In genomic region chr10:81377793-81378552, GRCm38 (mm10) we compare ENCODE assay signal across 8 mouse cellular contexts. TPM values are rescaled to one million over a fixed set of nuclear protein-coding genes. Genes with fewer than 3 reads are reported as not detected.
DNase-seq lines count a peak whose midpoint lies in the region; ATAC-seq and TF ChIP-seq lines count a peak whose summit lies in the region.

Fzr1 (minus strand) TSS chr10:81378516.

- peak within 1 kb of the TSS; percentile 82 for H3K4me2 ChIP-seq in limb, embryonic 11.5 days (ENCODE audit: low read depth, severe bottlenecking)
- H3K4me2 ChIP-seq in neural tube, embryonic 15.5 days: peak within 1 kb of the TSS; percentile 86

- H3K27ac ChIP-seq in cerebellum, adult 2 months (ENCODE audit: insufficient read depth, low read length): no peak within 1 kb of the TSS; the same call in 1 of the 2 replicates
- no peak within 1 kb of the TSS for H3K27ac ChIP-seq in embryonic fibroblast, embryonic 13.5 days (ENCODE audit: insufficient read depth, low read length)
- H3K27ac ChIP-seq in limb, embryonic 11.5 days (replicated peaks; ENCODE audit: low read depth, low read length): peak within 1 kb of the TSS; percentile 37; the same call in 1 of the 2 replicates
- H3K27ac ChIP-seq in neural tube, embryonic 15.5 days (replicated peaks): peak within 1 kb of the TSS; percentile 86

- peak; percentile 58 for TF ChIP-seq POLR2A in cerebellum, adult 2 months (IDR thresholded peaks at IDR 0.05; ENCODE audit: borderline replicate concordance, insufficient read depth, low read length)
- TF ChIP-seq POLR2A in embryonic fibroblast, embryonic 13.5 days (IDR thresholded peaks at IDR 0.05; ENCODE audit: low read depth, low read length): peak; percentile 65

- H3K9me3 ChIP-seq in limb, embryonic 11.5 days (ENCODE audit: control insufficient read depth, low read length): no peaks in the 10 kb centered on the region
- H3K9me3 ChIP-seq in neural tube, embryonic 15.5 days (replicated peaks): no peaks in the 10 kb centered on the region

- peaks cover 10% of the 10 kb centered on the region for H3K4me1 ChIP-seq in cerebellum, adult 2 months (ENCODE audit: control insufficient read depth, insufficient read depth, low read length)
- 0 out of 2 replicates have a peak, but pooled peaks cover 4% of the 10 kb centered on the region for H3K4me1 ChIP-seq in embryonic fibroblast, embryonic 13.5 days (ENCODE audit: control insufficient read depth, insufficient read depth, low read length)
- H3K4me1 ChIP-seq in limb, embryonic 11.5 days (ENCODE audit: control insufficient read depth, insufficient read depth, low read length): peaks cover 13% of the 10 kb centered on the region
- H3K4me1 ChIP-seq in neural tube, embryonic 15.5 days: peaks cover 36% of the 10 kb centered on the region

- WGBS in cerebellum, adult 2 months: under 1% methylated on average over 58 of the region's 59 CpGs
- 1% methylated on average over 36 of the region's 59 CpGs for WGBS in limb, embryonic 11.5 days
- WGBS in neural tube, embryonic 15.5 days: 2% methylated on average over 46 of the region's 59 CpGs

- H3K4me3 ChIP-seq in cerebellum, adult 2 months (replicated peaks; ENCODE audit: insufficient read depth, low read depth, low read length): peak within 1 kb of the TSS; percentile 87
- peak within 1 kb of the TSS; percentile 96 for H3K4me3 ChIP-seq in embryonic fibroblast, embryonic 13.5 days (ENCODE audit: insufficient read depth, low read length)
- peak within 1 kb of the TSS; percentile 65 for H3K4me3 ChIP-seq in limb, embryonic 11.5 days (ENCODE audit: low read depth, low read length)
- peak within 1 kb of the TSS; percentile 82 for H3K4me3 ChIP-seq in neural tube, embryonic 15.5 days (replicated peaks)

- H3K36me3 ChIP-seq in limb, embryonic 11.5 days (ENCODE audit: control insufficient read depth, insufficient read depth, low read length): 0 out of 2 replicates have a peak, but pooled peaks cover 5% of the 10 kb centered on the region
- peaks cover 12% of the 10 kb centered on the region for H3K36me3 ChIP-seq in neural tube, embryonic 15.5 days

- H3K9ac ChIP-seq in limb, embryonic 11.5 days (ENCODE audit: low read length): peak within 1 kb of the TSS; percentile 75
- peak within 1 kb of the TSS; percentile 86 for H3K9ac ChIP-seq in neural tube, embryonic 15.5 days (replicated peaks)

- no peaks in the 10 kb centered on the region for H3K27me3 ChIP-seq in cerebellum, adult 2 months (ENCODE audit: control insufficient read depth, insufficient read depth, low read length)
- no peaks in the 10 kb centered on the region for H3K27me3 ChIP-seq in limb, embryonic 11.5 days (ENCODE audit: control insufficient read depth, insufficient read depth, low read length)
- H3K27me3 ChIP-seq in neural tube, embryonic 15.5 days (replicated peaks): no peaks in the 10 kb centered on the region

- no peak for ATAC-seq in CD4-positive, CD25-positive, alpha-beta regulatory T cell, adult 4 months
- peak; percentile 62 for ATAC-seq in limb, embryonic 11.5 days (ENCODE audit: insufficient number of reproducible peaks, low FRiP score, low TSS enrichment, low read depth)
- ATAC-seq in neural tube, embryonic 15.5 days (ENCODE audit: low FRiP score): peak; percentile 23

- no peak for TF ChIP-seq CTCF in cerebellum, adult 2 months (IDR thresholded peaks at IDR 0.05; ENCODE audit: borderline replicate concordance, insufficient read depth, low read depth, low read length)
- TF ChIP-seq CTCF in embryonic fibroblast, embryonic 13.5 days (IDR thresholded peaks at IDR 0.05; ENCODE audit: borderline replicate concordance, insufficient read depth, low read length): no peak

- intact Hi-C loops in heart, postnatal 10 days (cut with DNase I): loop anchor here (2.0 kb wide), 1 partner anchor 19 kb away; no protein-coding TSS in a partner anchor

- peak in 1 of 2 experiments; percentile 47 for DNase-seq in cerebellum, adult 2 months
- no peak for DNase-seq in cerebellum, adult 11-12 months
- DNase-seq in heart, postnatal 10 days: peak in 1 of 2 experiments; percentile 34
- no peak for DNase-seq in limb, embryonic 11.5 days (ENCODE audit: low spot score)
- DNase-seq in frontal cortex, postnatal 14 days (ENCODE audit: low spot score in 2 of 2): no peak

RNA-seq across cellular contexts. Expression of gene Fzr1, which starts in this region (rescaled TPM):
- 75.8 and 81.5 TPM in 2 replicates for polyA plus RNA-seq in cerebellum, adult 2 months (2012; rRNA removed)
- 10 to 100 TPM; 12.3 to 16.4 TPM for polyA plus RNA-seq in CD4-positive, CD25-positive, alpha-beta regulatory T cell, adult 4 months (2017; shearing (Covaris generic))
- 26.4 and 26.7 TPM in 2 replicates for polyA plus RNA-seq in embryonic fibroblast, embryonic 13.5 days (2011; ENCODE audit: insufficient read length, low read depth, missing spikeins)
- 10 to 100 TPM; 39.7 to 41.2 TPM for total RNA-seq in heart, postnatal 10 days (2021)
- 107 and 119 TPM in 2 replicates for polyA plus RNA-seq in limb, embryonic 11.5 days (2014; fragmentation: Nextera tagmentation; extraction: Ambion mirVana)
- 132 and 146 TPM in 2 replicates for polyA plus RNA-seq in neural tube, embryonic 15.5 days (2015; fragmentation: Nextera tagmentation; extraction: Ambion mirVana)

Comparison
In these comparisons a context has a peak if more than half of its experiments do, and no peak if none do; other contexts are left out.
1. H3K27ac ChIP-seq: peak in limb, embryonic 11.5 days (single experiment) and neural tube, embryonic 15.5 days (single experiment); none in cerebellum, adult 2 months (single experiment) and embryonic fibroblast, embryonic 13.5 days (single experiment).
2. Peak in every context shown above with its lines, with median percentiles within 50 percentile points of each other: H3K4me3 ChIP-seq.